Mouse (Mus musculus): ENCODE measurements around the gene 4932438H23Rik.

GRCm38 (mm10) chr16:91139481-91139880 lies 44.6 kb upstream of the 4932438H23Rik start:
- TF ChIP-seq CTCF (conservative IDR thresholded peaks at IDR 0.05; ENCODE audit: low read length) (no peak), NANOG (IDR thresholded peaks at IDR 0.05; ENCODE audit: borderline replicate concordance, low read length) (no peak), POU5F1 (IDR thresholded peaks at IDR 0.05; ENCODE audit: borderline replicate concordance, low read length) (no peak)

Data from E14TG2a.4 (cell line).